Mouse (Mus musculus): ENCODE measurements around the gene Ncf4. TPM values are rescaled to one million over a fixed set of nuclear protein-coding genes. Genes with fewer than 3 reads are reported as not detected.
"Not testable (repeated sequence)": the region's sequence is repeated elsewhere in the genome, so short reads cannot be mapped to it uniquely, and the experiment has no call there.

Ncf4 gene
- polyA plus RNA-seq, 1 experiment from 2014 or later = 1.5 TPM

GRCm38 (mm10) chr15:78257326-78258050, 12.9 kb downstream of the Ncf4 start:
- Histone ChIP-seq H3K27ac (no peak overlapping the region), H3K4me1 (replicated peaks) (no peaks in the 10 kb centered on the region), H3K4me3 (no peak overlapping the region), H3K36me3 (no peaks in the 10 kb centered on the region), H3K9me3 (no peaks in the 10 kb centered on the region), H3K4me2 (no peak overlapping the region), H3K27me3 (peaks cover 22% of the 10 kb centered on the region), H3K9ac (no peak overlapping the region)
- no peak for ATAC-seq (ENCODE audit: low FRiP score)
- 42% methylated on average over 7 of the region's 7 CpGs for WGBS

DNA sequence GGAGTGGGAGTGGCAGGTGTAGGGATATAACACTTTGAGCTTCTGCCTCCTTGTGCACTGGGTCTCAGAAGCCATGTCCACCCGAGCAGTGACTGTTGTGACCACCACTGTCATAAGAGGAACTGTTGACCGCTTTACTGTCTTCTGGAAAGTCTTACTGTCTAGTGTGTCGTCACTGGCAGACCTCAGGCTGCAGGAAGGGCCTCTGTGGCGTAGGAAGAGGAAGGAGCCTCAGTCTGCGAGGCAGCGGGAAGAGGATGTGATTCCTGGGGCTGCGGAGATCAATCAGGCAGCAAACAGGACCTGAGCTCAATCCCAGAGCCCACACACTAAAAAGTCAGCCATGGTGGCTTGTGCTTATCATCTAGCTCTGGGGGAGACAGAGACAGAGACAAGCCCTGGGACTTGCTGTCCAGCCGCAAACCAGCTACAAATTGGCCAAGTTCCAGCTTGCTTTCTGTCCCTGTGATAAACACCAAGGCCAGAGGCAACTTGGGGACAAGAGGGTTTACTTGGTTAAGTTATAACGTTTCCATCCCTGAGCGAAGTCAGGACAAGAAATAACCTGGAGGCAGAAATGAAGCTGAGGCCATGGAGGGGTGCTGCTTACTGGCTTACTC, 13.8 kb downstream of the Ncf4 start:
- Histone ChIP-seq H3K4me1 (replicated peaks) (0 out of 2 replicates have a peak, but pooled peaks cover 2% of the 10 kb centered on the region), H3K27ac (no peak overlapping the region), H3K4me2 (no peak overlapping the region), H3K4me3 (no peak overlapping the region), H3K9me3 (no peaks in the 10 kb centered on the region), H3K9ac (no peak overlapping the region), H3K36me3 (no peaks in the 10 kb centered on the region), H3K27me3 (peaks cover 21% of the 10 kb centered on the region)
- WGBS = 84% methylated on average over 10 of the region's 10 CpGs
- no peak for ATAC-seq (ENCODE audit: low FRiP score)

GRCm38 (mm10) chr15:78260668-78261333, 16.2 kb downstream of the Ncf4 start:
- no peak overlapping the region for H3K9ac ChIP-seq
- H3K4me3 ChIP-seq = no peak overlapping the region
- no peaks in the 10 kb centered on the region for H3K36me3 ChIP-seq
- peaks cover under 1% of the 10 kb centered on the region for H3K27me3 ChIP-seq
- no peak overlapping the region for H3K4me2 ChIP-seq
- H3K27ac ChIP-seq = no peak overlapping the region
- H3K4me1 ChIP-seq (replicated peaks) = 0 out of 2 replicates have a peak, but pooled peaks cover 2% of the 10 kb centered on the region
- H3K9me3 ChIP-seq = no peaks in the 10 kb centered on the region
- no peak for ATAC-seq (ENCODE audit: low FRiP score)
- WGBS = 77% methylated on average over 13 of the region's 13 CpGs

GRCm38 (mm10) chr15:78263286-78263685, 18.7 kb downstream of the Ncf4 start:
- 77% methylated on average over 3 of the region's 3 CpGs for WGBS
- H3K27ac ChIP-seq = no peak overlapping the region
- no peak for ATAC-seq (ENCODE audit: low FRiP score)
- H3K4me1 ChIP-seq (replicated peaks) = 0 out of 2 replicates have a peak, but pooled peaks cover 2% of the 10 kb centered on the region
- no peak overlapping the region for H3K9ac ChIP-seq
- H3K9me3 ChIP-seq = no peaks in the 10 kb centered on the region
- no peaks in the 10 kb centered on the region for H3K27me3 ChIP-seq
- H3K36me3 ChIP-seq = no peaks in the 10 kb centered on the region
- no peak overlapping the region for H3K4me3 ChIP-seq
- no peak overlapping the region for H3K4me2 ChIP-seq

DNA sequence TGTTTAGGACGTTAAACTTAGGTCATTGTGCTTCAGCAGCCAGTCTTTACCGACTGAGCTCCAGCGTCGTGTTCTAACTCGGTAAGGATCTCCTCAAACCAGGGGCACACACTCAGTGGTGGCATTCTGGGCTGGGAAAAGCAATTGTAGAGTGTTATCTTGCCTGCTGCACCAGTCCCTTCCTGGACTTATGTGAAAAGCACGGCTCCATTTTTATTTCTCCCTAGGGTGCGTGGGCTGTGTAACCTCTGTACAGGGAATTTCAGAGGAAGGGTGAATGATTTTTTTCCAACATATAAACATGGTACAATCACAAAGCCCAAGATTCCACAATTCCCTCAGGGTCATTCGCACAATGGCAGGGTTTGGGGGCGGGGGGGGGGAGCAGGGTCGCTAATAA, 22.8 kb downstream of the Ncf4 start:
- Histone ChIP-seq H3K36me3 (no peaks in the 10 kb centered on the region), H3K27me3 (no peaks in the 10 kb centered on the region), H3K4me1 (replicated peaks) (0 out of 2 replicates have a peak, but pooled peaks cover 2% of the 10 kb centered on the region), H3K9ac (no peak overlapping the region), H3K9me3 (no peaks in the 10 kb centered on the region), H3K4me3 (no peak overlapping the region), H3K4me2 (no peak overlapping the region), H3K27ac (no peak overlapping the region)
- WGBS = 84% methylated on average over 10 of the region's 10 CpGs
- no peak for ATAC-seq (ENCODE audit: low FRiP score)

DNA sequence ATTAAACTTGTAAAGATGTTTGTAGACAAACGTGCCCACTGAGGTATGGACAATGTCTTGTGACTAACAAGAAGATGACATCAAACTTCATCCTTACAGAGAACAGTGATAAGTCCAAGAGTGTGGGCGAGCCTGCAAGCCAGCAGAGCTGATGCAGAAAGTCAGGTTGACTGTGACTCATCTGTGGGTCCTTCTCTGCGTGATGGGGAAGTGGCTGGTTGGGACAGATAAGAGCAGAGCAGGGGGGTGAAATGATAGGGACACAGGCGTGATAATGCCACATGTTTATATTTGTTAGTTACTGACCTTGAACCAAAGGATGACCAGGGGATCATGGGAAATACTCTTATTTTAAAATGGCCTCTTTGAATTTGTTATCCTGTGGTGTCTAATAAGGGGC, 23.3 kb downstream of the Ncf4 start:
- no peak overlapping the region for H3K9ac ChIP-seq
- no peak for ATAC-seq (ENCODE audit: low FRiP score)
- no peaks in the 10 kb centered on the region for H3K36me3 ChIP-seq
- 75% methylated on average over 4 of the region's 4 CpGs for WGBS
- no peak overlapping the region for H3K4me3 ChIP-seq
- H3K4me2 ChIP-seq = no peak overlapping the region
- H3K27ac ChIP-seq = no peak overlapping the region
- H3K27me3 ChIP-seq = no peaks in the 10 kb centered on the region
- H3K9me3 ChIP-seq = no peaks in the 10 kb centered on the region
- 0 out of 2 replicates have a peak, but pooled peaks cover 2% of the 10 kb centered on the region for H3K4me1 ChIP-seq (replicated peaks)

GRCm38 (mm10) chr15:78271208-78271607, 26.6 kb downstream of the Ncf4 start:
- Histone ChIP-seq H3K4me2 (no peak overlapping the region), H3K27me3 (no peaks in the 10 kb centered on the region), H3K36me3 (no peaks in the 10 kb centered on the region), H3K4me3 (no peak overlapping the region), H3K4me1 (replicated peaks) (0 out of 2 replicates have a peak, but pooled peaks cover 3% of the 10 kb centered on the region), H3K9ac (no peak overlapping the region), H3K9me3 (no peaks in the 10 kb centered on the region), H3K27ac (no peak overlapping the region)
- ATAC-seq (ENCODE audit: low FRiP score) = no peak

- Histone ChIP-seq H3K27ac (no peak overlapping the region), H3K9me3 (no peaks in the 10 kb centered on the region), H3K36me3 (no peaks in the 10 kb centered on the region), H3K4me3 (no peak overlapping the region), H3K4me1 (replicated peaks) (0 out of 2 replicates have a peak, but pooled peaks cover 3% of the 10 kb centered on the region), H3K4me2 (no peak overlapping the region), H3K9ac (no peak overlapping the region), H3K27me3 (no peaks in the 10 kb centered on the region)
- WGBS = 86% methylated on average over 2 of the region's 2 CpGs
- ATAC-seq (ENCODE audit: low FRiP score) = no peak
Measured at GRCm38 (mm10) chr15:78278308-78278707, 33.7 kb downstream of the Ncf4 start.

- Histone ChIP-seq H3K36me3 (no peaks in the 10 kb centered on the region), H3K4me1 (replicated peaks) (no peaks in the 10 kb centered on the region), H3K27me3 (no peaks in the 10 kb centered on the region), H3K9ac (no peak overlapping the region), H3K27ac (no peak overlapping the region), H3K9me3 (no peaks in the 10 kb centered on the region), H3K4me2 (no peak overlapping the region), H3K4me3 (no peak overlapping the region)
- 86% methylated on average over 5 of the region's 5 CpGs for WGBS
- ATAC-seq (ENCODE audit: low FRiP score) = no peak
Measured at GRCm38 (mm10) chr15:78287941-78288340, 43.3 kb downstream of the Ncf4 start.

GRCm38 (mm10) chr15:78289775-78290174, 45.2 kb downstream of the Ncf4 start:
- H3K27me3 ChIP-seq; H3K4me1 ChIP-seq (replicated peaks); H3K27ac ChIP-seq; H3K4me2 ChIP-seq; H3K9me3 ChIP-seq; H3K9ac ChIP-seq; ATAC-seq (ENCODE audit: low FRiP score); H3K36me3 ChIP-seq; H3K4me3 ChIP-seq: not testable (repeated sequence)
- WGBS = 72% methylated on average over 5 of the region's 5 CpGs

- not testable (repeated sequence) for H3K36me3 ChIP-seq; H3K9me3 ChIP-seq; H3K9ac ChIP-seq; H3K4me2 ChIP-seq; H3K4me1 ChIP-seq (replicated peaks); H3K27me3 ChIP-seq; H3K27ac ChIP-seq; H3K4me3 ChIP-seq; ATAC-seq (ENCODE audit: low FRiP score)
- 6% methylated on average over 2 of the region's 2 CpGs for WGBS
Measured at GRCm38 (mm10) chr15:78293228-78293627, 48.6 kb downstream of the Ncf4 start.

GRCm38 (mm10) chr15:78293716-78294115, 49.1 kb downstream of the Ncf4 start:
- ATAC-seq (ENCODE audit: low FRiP score) = no peak
- Histone ChIP-seq H3K9me3 (no peaks in the 10 kb centered on the region), H3K4me1 (replicated peaks) (no peaks in the 10 kb centered on the region), H3K4me2 (no peak overlapping the region), H3K4me3 (no peak overlapping the region), H3K27ac (no peak overlapping the region), H3K9ac (no peak overlapping the region), H3K36me3 (no peaks in the 10 kb centered on the region), H3K27me3 (no peaks in the 10 kb centered on the region)
- WGBS = 78% methylated on average over 4 of the region's 4 CpGs
